Mouse (Mus musculus) lung, adult 2 months (tissue): Measurements from ENCODE around the gene Fbxl17.

Experiments
- CTCF ChIP-seq: fragments of 200-500 bp; IDR thresholded peaks from 2 replicates; pipeline ENCODE4 v1.5.1; 2011; ENCODE audit warnings: mild to moderate bottlenecking, low read length, control low read depth; ENCODE audit not compliant: insufficient read depth
- POLR2A ChIP-seq: fragments of 200-500 bp; IDR thresholded peaks from 2 replicates; pipeline ENCODE4 v1.6.1; 2011; ENCODE audit warnings: low read depth, mild to moderate bottlenecking, control low read depth, low read length, borderline replicate concordance; ENCODE audit errors: extremely low read depth

DNA sequence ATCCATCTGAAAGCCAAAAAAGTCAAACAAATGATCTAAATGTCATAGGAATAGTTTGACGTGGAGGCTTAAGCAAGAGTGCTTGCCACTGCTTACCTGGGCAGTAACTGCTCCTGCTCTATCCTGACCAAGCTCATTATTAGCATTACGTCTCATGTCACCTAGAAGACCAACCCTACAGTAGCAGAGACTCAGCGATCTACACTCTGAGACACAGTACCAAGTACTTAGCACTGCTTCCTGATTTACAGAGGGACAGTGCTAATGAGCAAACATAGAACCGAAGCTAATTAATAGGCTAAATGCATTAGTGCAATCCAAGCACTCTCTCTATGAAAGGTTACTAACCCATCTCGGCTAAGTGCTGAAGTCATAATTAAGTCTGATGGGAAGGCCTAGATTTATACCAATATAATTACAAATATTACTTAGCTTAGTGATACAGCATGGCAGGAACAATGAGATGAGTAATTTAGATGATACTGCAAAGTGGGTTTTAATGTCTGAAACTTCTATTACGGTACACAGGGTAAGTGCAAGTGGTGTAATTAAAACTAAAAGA, 147.1 kb downstream of the Fbxl17 start:
- TF ChIP-seq CTCF (no peak), POLR2A (no peak)
